In the genomic region with DNA sequence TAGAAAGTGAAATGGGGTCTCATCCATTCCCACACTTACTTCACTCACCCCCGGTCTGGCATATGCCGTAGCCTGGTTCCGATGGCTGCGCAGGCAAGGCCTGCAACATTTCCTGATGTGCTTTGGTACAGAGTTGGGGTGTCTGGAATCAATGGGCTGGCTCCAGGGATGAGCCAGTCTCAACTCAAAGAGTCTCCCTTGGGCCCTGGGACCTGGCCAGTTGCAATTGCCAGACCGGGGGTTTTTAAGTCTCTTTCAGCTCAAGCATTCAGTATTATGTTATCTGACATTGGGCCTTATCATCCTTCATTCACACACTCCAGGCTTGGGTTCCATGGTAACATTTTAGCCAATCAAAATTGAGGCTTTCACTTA, we compare ENCODE assay signal across 11 mouse cellular contexts. TPM values are rescaled to one million over a fixed set of nuclear protein-coding genes. Genes with fewer than 3 reads are reported as not detected.
"Had no signal": no experiment of that assay in that cellular context is flagged by ENCODE, and none has a peak within 500 bp of the region (broad histone marks: within the 10 kb centered on the region; RNA-seq: fewer than 3 reads in every experiment).

No protein-coding gene starts in this region.

- H3K4me3 ChIP-seq: layer of hippocampus, adult 2 months; limb, embryonic 13.5 days had no signal

- H3K27me3 ChIP-seq: limb, embryonic 13.5 days had no signal

- DNase-seq: kidney, adult 18-20 months; kidney, postnatal 10 days; kidney, postnatal 4 days; lung, postnatal 10 days; lung, postnatal 4 days; thymus, postnatal 4 days had no signal

- H3K27ac ChIP-seq: layer of hippocampus, adult 2 months; limb, embryonic 13.5 days; liver, embryonic 14.5 days had no signal

- H3K9ac ChIP-seq: limb, embryonic 13.5 days; liver, embryonic 14.5 days had no signal

- H3K4me1 ChIP-seq: limb, embryonic 13.5 days had no signal

- H3K36me3 ChIP-seq: limb, embryonic 13.5 days had no signal

- H3K9me3 ChIP-seq: limb, embryonic 13.5 days had no signal

- H3K4me2 ChIP-seq: limb, embryonic 13.5 days; midbrain, embryonic 11.5 days had no signal

RNA-seq across cellular contexts. Expression of gene Gm10220, which starts 44.6 kb away (rescaled TPM):
- polyA plus RNA-seq: liver, adult 2 months; liver, embryonic 14.5 days; midbrain, embryonic 11.5 days had no signal
